ENCODE assay signal across 16 mouse cellular contexts in genomic region chr14:12029926-12030325, GRCm38 (mm10).
DNase-seq lines count a peak whose midpoint lies in the region; ATAC-seq and TF ChIP-seq lines count a peak whose summit lies in the region.
"Had no signal": no experiment of that assay in that cellular context is flagged by ENCODE, and none has a peak within 500 bp of the region (broad histone marks: within the 10 kb centered on the region; RNA-seq: fewer than 3 reads in every experiment).

No protein-coding gene starts in this region.

- peak; percentile 16; the same call in 1 of the 2 replicates for TF ChIP-seq CTCF in heart, postnatal 0 days (IDR thresholded peaks at IDR 0.05; ENCODE audit: low read depth)
- TF ChIP-seq CTCF in lung, postnatal 0 days (IDR thresholded peaks at IDR 0.05), result peak; percentile 47
- no peak for TF ChIP-seq CTCF in brain, embryonic 14.5 days (IDR thresholded peaks at IDR 0.05; ENCODE audit: borderline replicate concordance, extremely low read depth, insufficient read depth, insufficient read length)

- ATAC-seq in heart, postnatal 0 days (ENCODE audit: insufficient read depth, low read depth), result no peak
- no peak; the same call in 1 of the 2 replicates for ATAC-seq in lung, postnatal 0 days
- ATAC-seq: CD4-positive, CD25-positive, alpha-beta regulatory T cell, adult 4 months had no signal

- H3K27ac ChIP-seq in heart, postnatal 0 days (ENCODE audit: low read depth), result no peak overlapping the region
- H3K27ac ChIP-seq in lung, postnatal 0 days (ENCODE audit: low read length), result no peak overlapping the region
- no peak overlapping the region for H3K27ac ChIP-seq in limb, embryonic 10.5 days
- H3K27ac ChIP-seq: forebrain, embryonic 12.5 days; hindbrain, embryonic 15.5 days; left cerebral cortex, adult 2 months; midbrain, embryonic 10.5 days; stomach, postnatal 0 days had no signal

- no peaks in the 10 kb centered on the region for H3K27me3 ChIP-seq in heart, postnatal 0 days (ENCODE audit: control insufficient read depth, insufficient read depth, low read length)
- H3K27me3 ChIP-seq in lung, postnatal 0 days (replicated peaks; ENCODE audit: insufficient read depth, low read length), result no peaks in the 10 kb centered on the region
- no peaks in the 10 kb centered on the region for H3K27me3 ChIP-seq in limb, embryonic 10.5 days (ENCODE audit: low read depth, poor library complexity, severe bottlenecking)
- H3K27me3 ChIP-seq: forebrain, embryonic 12.5 days; hindbrain, embryonic 15.5 days had no signal

- no peak for TF ChIP-seq EP300 in heart, postnatal 0 days (IDR thresholded peaks at IDR 0.05; ENCODE audit: low read depth)
- no peak for TF ChIP-seq EP300 in lung, postnatal 0 days (IDR thresholded peaks at IDR 0.05)

- peaks cover 11% of the 10 kb centered on the region; the same call in 1 of the 2 replicates for H3K4me1 ChIP-seq in heart, postnatal 0 days (ENCODE audit: control insufficient read depth, insufficient read depth)
- no peaks in the 10 kb centered on the region for H3K4me1 ChIP-seq in lung, postnatal 0 days (ENCODE audit: insufficient read depth, low read depth, low read length)
- H3K4me1 ChIP-seq in limb, embryonic 10.5 days, result peaks cover 29% of the 10 kb centered on the region
- H3K4me1 ChIP-seq: forebrain, embryonic 12.5 days; hindbrain, embryonic 15.5 days; midbrain, embryonic 10.5 days had no signal

- WGBS in heart, postnatal 0 days, result 35% methylated on average over 2 of the region's 2 CpGs
- WGBS in lung, postnatal 0 days, result 57% methylated on average over 2 of the region's 2 CpGs
- 76% methylated on average over 2 of the region's 2 CpGs for WGBS in limb, embryonic 10.5 days

- no peak overlapping the region for H3K9ac ChIP-seq in heart, postnatal 0 days (replicated peaks; ENCODE audit: low read depth, low read length)
- no peak overlapping the region for H3K9ac ChIP-seq in lung, postnatal 0 days (replicated peaks; ENCODE audit: low read depth)
- H3K9ac ChIP-seq: forebrain, embryonic 12.5 days; hindbrain, embryonic 15.5 days had no signal

- no peaks in the 10 kb centered on the region for H3K9me3 ChIP-seq in heart, postnatal 0 days (replicated peaks; ENCODE audit: control insufficient read depth, low read length)
- H3K9me3 ChIP-seq in lung, postnatal 0 days (ENCODE audit: low read length), result no peaks in the 10 kb centered on the region
- no peaks in the 10 kb centered on the region for H3K9me3 ChIP-seq in limb, embryonic 10.5 days (replicated peaks)
- H3K9me3 ChIP-seq: hindbrain, embryonic 15.5 days had no signal

- H3K4me3 ChIP-seq in heart, postnatal 0 days (ENCODE audit: low read depth, low read length), result no peak overlapping the region
- no peak overlapping the region for H3K4me3 ChIP-seq in lung, postnatal 0 days (ENCODE audit: low read depth, low read length)
- no peak overlapping the region for H3K4me3 ChIP-seq in limb, embryonic 10.5 days
- H3K4me3 ChIP-seq: forebrain, embryonic 12.5 days; hindbrain, embryonic 15.5 days; left cerebral cortex, adult 2 months; midbrain, embryonic 10.5 days had no signal

- no peak overlapping the region for H3K4me2 ChIP-seq in heart, postnatal 0 days (ENCODE audit: low read depth, low read length)
- no peak overlapping the region for H3K4me2 ChIP-seq in lung, postnatal 0 days (replicated peaks; ENCODE audit: low read depth, low read length)
- H3K4me2 ChIP-seq: forebrain, embryonic 12.5 days; hindbrain, embryonic 15.5 days had no signal

- DNase-seq in heart, postnatal 0 days (ENCODE audit: low spot score), result no peak
- DNase-seq in heart, adult 18-20 months, result no peak
- peak; percentile 32 for DNase-seq in lung, postnatal 0 days (ENCODE audit: low spot score)
- no peak for DNase-seq in lung, postnatal 4 days
- DNase-seq in brain, embryonic 14.5 days (ENCODE audit: low read depth), result peak; percentile 12
- peak; percentile 30 for DNase-seq in lung, postnatal 14 days
- no peak for DNase-seq in limb, embryonic 10.5 days (ENCODE audit: low spot score)
- DNase-seq: adrenal gland, postnatal 14 days; cerebellum, adult 9-10 months; thymus, postnatal 25 days had no signal

- H3K36me3 ChIP-seq in heart, postnatal 0 days (replicated peaks; ENCODE audit: control insufficient read depth, insufficient read depth, low read length), result no peaks in the 10 kb centered on the region
- H3K36me3 ChIP-seq in lung, postnatal 0 days (ENCODE audit: insufficient read depth, low read length), result no peaks in the 10 kb centered on the region
- peaks cover 7% of the 10 kb centered on the region; the same call in 1 of the 2 replicates for H3K36me3 ChIP-seq in limb, embryonic 10.5 days
- H3K36me3 ChIP-seq: hindbrain, embryonic 15.5 days; midbrain, embryonic 10.5 days had no signal

- TF ChIP-seq POLR2A in brain, embryonic 14.5 days (IDR thresholded peaks at IDR 0.05; ENCODE audit: borderline replicate concordance, extremely low read depth, insufficient read depth, insufficient read length, poor library complexity, severe bottlenecking), result no peak

Comparison
In these comparisons a context has a peak if more than half of its experiments do, and no peak if none do; other contexts are left out.
1. DNase-seq: peak in lung, postnatal 0 days (single experiment), brain, embryonic 14.5 days (single experiment) and lung, postnatal 14 days (single experiment); none in heart, postnatal 0 days (single experiment), heart, adult 18-20 months (0 of 2), lung, postnatal 4 days (0 of 2) and limb, embryonic 10.5 days (single experiment).